Mouse (Mus musculus): ENCODE data around the gene Iffo1. TPM values are rescaled to one million over a fixed set of nuclear protein-coding genes. Genes with fewer than 3 reads are reported as not detected.

Iffo1 gene
- polyA plus RNA-seq, 1 experiment from 2014 or later, result 8.3 TPM

- H3K4me3 ChIP-seq (ENCODE audit: low read depth, low read length), result no peak overlapping the region
- H3K27ac ChIP-seq (ENCODE audit: low read length), result no peak overlapping the region
- no peaks in the 10 kb centered on the region for H3K27me3 ChIP-seq (replicated peaks; ENCODE audit: insufficient read depth, low read length)
- no peaks in the 10 kb centered on the region for H3K36me3 ChIP-seq (ENCODE audit: insufficient read depth, low read length)
- H3K9me3 ChIP-seq (ENCODE audit: low read length), result no peaks in the 10 kb centered on the region
- no peak overlapping the region for H3K4me2 ChIP-seq (replicated peaks; ENCODE audit: low read depth, low read length)
- 90% methylated on average over 1 of the region's 1 CpGs for WGBS
- no peaks in the 10 kb centered on the region for H3K4me1 ChIP-seq (ENCODE audit: insufficient read depth, low read depth, low read length)
- TF ChIP-seq CTCF (IDR thresholded peaks at IDR 0.05) (no peak), EP300 (IDR thresholded peaks at IDR 0.05) (no peak)
- no peak overlapping the region for H3K9ac ChIP-seq (replicated peaks; ENCODE audit: low read depth)
- DNase-seq (ENCODE audit: low spot score) (no peak), ATAC-seq (no peak)
Observed at GRCm38 (mm10) chr6:125210436-125210835, 65.4 kb downstream of the Iffo1 start.

Small RNAs within 50 kb of the gene (microRNA-seq; reads per million reads assigned to microRNA genes)
- gene Mir3098, result not detected
- gene Mir7045, result not detected

Other genes with a start within 250 kb of the Iffo1 start
- 2.3 TPM in 2 replicates for gene Lag3, start 233.5 kb upstream of the Iffo1 start, polyA plus RNA-seq (2015; fragmentation: Nextera tagmentation; extraction: Ambion mirVana)
- gene Ptms, start 225.1 kb upstream of the Iffo1 start, polyA plus RNA-seq (2015; fragmentation: Nextera tagmentation; extraction: Ambion mirVana), result 533 and 563 TPM in 2 replicates
- gene Mlf2, start 213.9 kb upstream of the Iffo1 start, polyA plus RNA-seq (2015; fragmentation: Nextera tagmentation; extraction: Ambion mirVana), result 289 and 300 TPM in 2 replicates
- 112 and 118 TPM in 2 replicates for gene Cops7a, start 179.7 kb upstream of the Iffo1 start, polyA plus RNA-seq (2015; fragmentation: Nextera tagmentation; extraction: Ambion mirVana)
- gene Pianp, start 148.5 kb upstream of the Iffo1 start, polyA plus RNA-seq (2015; fragmentation: Nextera tagmentation; extraction: Ambion mirVana), result 0.29 and 0.35 TPM in 2 replicates
- gene Zfp384, start 136.1 kb upstream of the Iffo1 start, polyA plus RNA-seq (2015; fragmentation: Nextera tagmentation; extraction: Ambion mirVana), result 8.6 and 9.9 TPM in 2 replicates
- 100 and 104 TPM in 2 replicates for gene Ing4, start 105.5 kb upstream of the Iffo1 start, polyA plus RNA-seq (2015; fragmentation: Nextera tagmentation; extraction: Ambion mirVana)
- gene Acrbp, start 95.6 kb upstream of the Iffo1 start, polyA plus RNA-seq (2015; fragmentation: Nextera tagmentation; extraction: Ambion mirVana), result 4.1 and 4.4 TPM in 2 replicates
- gene Lpar5, start 77.3 kb upstream of the Iffo1 start, polyA plus RNA-seq (2015; fragmentation: Nextera tagmentation; extraction: Ambion mirVana), result 0.19 and 0.44 TPM in 2 replicates
- gene Chd4, start 49.3 kb upstream of the Iffo1 start, polyA plus RNA-seq (2015; fragmentation: Nextera tagmentation; extraction: Ambion mirVana), result 53.5 and 59.8 TPM in 2 replicates
- gene Nop2, start 13.3 kb upstream of the Iffo1 start, polyA plus RNA-seq (2015; fragmentation: Nextera tagmentation; extraction: Ambion mirVana), result 16.9 and 17.7 TPM in 2 replicates
- gene Gapdh, start 21.2 kb downstream of the Iffo1 start, polyA plus RNA-seq (2015; fragmentation: Nextera tagmentation; extraction: Ambion mirVana), result 381 and 429 TPM in 2 replicates
- 5.9 and 7.9 TPM in 2 replicates for gene Ncapd2, start 46.5 kb downstream of the Iffo1 start, polyA plus RNA-seq (2015; fragmentation: Nextera tagmentation; extraction: Ambion mirVana)
- gene Mrpl51, start 46.6 kb downstream of the Iffo1 start, polyA plus RNA-seq (2015; fragmentation: Nextera tagmentation; extraction: Ambion mirVana), result 151 and 154 TPM in 2 replicates
- gene Vamp1, start 70.3 kb downstream of the Iffo1 start, polyA plus RNA-seq (2015; fragmentation: Nextera tagmentation; extraction: Ambion mirVana), result 3.0 and 3.5 TPM in 2 replicates
- 14.2 and 16.9 TPM in 2 replicates for gene Tapbpl, start 86.6 kb downstream of the Iffo1 start, polyA plus RNA-seq (2015; fragmentation: Nextera tagmentation; extraction: Ambion mirVana)
- gene Cd27, start 91.8 kb downstream of the Iffo1 start, polyA plus RNA-seq (2015; fragmentation: Nextera tagmentation; extraction: Ambion mirVana), result 2.4 and 3.0 TPM in 2 replicates
- not detected in 2 replicates for gene Tuba3a, start 140.8 kb downstream of the Iffo1 start, polyA plus RNA-seq (2015; fragmentation: Nextera tagmentation; extraction: Ambion mirVana)
- 96.7 and 100 TPM in 2 replicates for gene Ltbr, start 168.6 kb downstream of the Iffo1 start, polyA plus RNA-seq (2015; fragmentation: Nextera tagmentation; extraction: Ambion mirVana)
- 106 and 123 TPM in 2 replicates for gene Scnn1a, start 175.4 kb downstream of the Iffo1 start, polyA plus RNA-seq (2015; fragmentation: Nextera tagmentation; extraction: Ambion mirVana)
- 107 and 108 TPM in 2 replicates for gene Tnfrsf1a, start 204.1 kb downstream of the Iffo1 start, polyA plus RNA-seq (2015; fragmentation: Nextera tagmentation; extraction: Ambion mirVana)
- 0.50 and 0.82 TPM in 2 replicates for gene Plekhg6, start 235.6 kb downstream of the Iffo1 start, polyA plus RNA-seq (2015; fragmentation: Nextera tagmentation; extraction: Ambion mirVana)

Measured in lung, postnatal 0 days (tissue).